Mouse (Mus musculus) CD4-positive, CD25-positive, alpha-beta regulatory T cell (primary cell): ENCODE results near the gene Fam163b. TPM values are rescaled to one million over a fixed set of nuclear protein-coding genes. Genes with fewer than 3 reads are reported as not detected.

Experiments used
- polyA plus RNA-seq: library from polyadenylated mRNA; unstranded; fragments of 100-300 nt; shearing (Covaris generic); gene quantifications from one replicate; pipeline ENCODE4 v1.2.1, GENCODE M21; 2017

Gene Fam163b
- 0.55 TPM for polyA plus RNA-seq

GRCm38 (mm10) chr2:27141950-27142693, at the start of gene Fam163b:
Gene Fam163b, minus strand, starts transcription at chr2:27142491.

GRCm38 (mm10) chr2:27164796-27165590, 22.7 kb upstream of the Fam163b start, which contains the start of gene Dbh:
Gene Dbh, plus strand, starts transcription at chr2:27165233.

GRCm38 (mm10) chr2:27079152-27079584, 63.1 kb downstream of the Fam163b start, which contains the start of gene Adamtsl2:
Gene Adamtsl2, plus strand, starts transcription at chr2:27079379.

GRCm38 (mm10) chr2:27071978-27072377, 70.3 kb downstream of the Fam163b start, which contains the start of gene Mymk:
Gene Mymk, minus strand, starts transcription at chr2:27072179.

Other genes with a start within 250 kb of the Fam163b start
- gene Surf6, start 239.6 kb downstream of the Fam163b start, polyA plus RNA-seq, result 41.9 TPM
- 29.2 TPM for gene Med22, start 231.8 kb downstream of the Fam163b start, polyA plus RNA-seq
- 243 TPM for gene Rpl7a, start 231.7 kb downstream of the Fam163b start, polyA plus RNA-seq
- 74.5 TPM for gene Surf2, start 226.1 kb downstream of the Fam163b start, polyA plus RNA-seq
- 98.5 TPM for gene Surf1, start 226.0 kb downstream of the Fam163b start, polyA plus RNA-seq
- 157 TPM for gene Surf4, start 208.6 kb downstream of the Fam163b start, polyA plus RNA-seq
- 0.37 TPM for gene Stkld1, start 208.4 kb downstream of the Fam163b start, polyA plus RNA-seq
- gene Rexo4, start 178.1 kb downstream of the Fam163b start, polyA plus RNA-seq, result 75.0 TPM
- 0.07 TPM for gene Adamts13, start 169.1 kb downstream of the Fam163b start, polyA plus RNA-seq
- gene Cacfd1, start 132.6 kb downstream of the Fam163b start, polyA plus RNA-seq, result 37.7 TPM
- gene Slc2a6, start 114.5 kb downstream of the Fam163b start, polyA plus RNA-seq, result 0.95 TPM
- not detected for gene Mymk, start 70.3 kb downstream of the Fam163b start, polyA plus RNA-seq
- 0.74 TPM for gene Adamtsl2, start 63.1 kb downstream of the Fam163b start, polyA plus RNA-seq
- not detected for gene Dbh, start 22.7 kb upstream of the Fam163b start, polyA plus RNA-seq
- gene Sardh, start 105.8 kb upstream of the Fam163b start, polyA plus RNA-seq, result 7.4 TPM